Mouse (Mus musculus): Measurements from ENCODE around the gene Krt34.

Gene Krt34

GRCm38 (mm10) chr11:99999091-99999490 lies 42.3 kb downstream of the Krt34 start:
- no peak for DNase-seq (ENCODE audit: extremely low spot score)

DNA sequence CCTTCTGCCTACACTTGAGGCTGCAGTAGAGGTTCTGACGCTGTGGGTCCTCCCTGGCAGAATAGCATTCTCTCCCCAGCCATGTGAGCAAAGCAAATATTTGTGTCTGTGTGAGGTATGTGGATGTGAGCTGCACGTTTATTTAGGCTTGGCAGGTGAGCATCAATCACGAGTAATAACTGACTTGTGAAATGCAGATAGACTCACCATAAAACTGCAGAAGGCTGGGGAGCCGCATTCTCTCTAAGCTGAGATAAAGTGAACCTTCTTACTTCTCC lies 47.0 kb downstream of the Krt34 start:
- no peak for DNase-seq (ENCODE audit: extremely low spot score)

DNA sequence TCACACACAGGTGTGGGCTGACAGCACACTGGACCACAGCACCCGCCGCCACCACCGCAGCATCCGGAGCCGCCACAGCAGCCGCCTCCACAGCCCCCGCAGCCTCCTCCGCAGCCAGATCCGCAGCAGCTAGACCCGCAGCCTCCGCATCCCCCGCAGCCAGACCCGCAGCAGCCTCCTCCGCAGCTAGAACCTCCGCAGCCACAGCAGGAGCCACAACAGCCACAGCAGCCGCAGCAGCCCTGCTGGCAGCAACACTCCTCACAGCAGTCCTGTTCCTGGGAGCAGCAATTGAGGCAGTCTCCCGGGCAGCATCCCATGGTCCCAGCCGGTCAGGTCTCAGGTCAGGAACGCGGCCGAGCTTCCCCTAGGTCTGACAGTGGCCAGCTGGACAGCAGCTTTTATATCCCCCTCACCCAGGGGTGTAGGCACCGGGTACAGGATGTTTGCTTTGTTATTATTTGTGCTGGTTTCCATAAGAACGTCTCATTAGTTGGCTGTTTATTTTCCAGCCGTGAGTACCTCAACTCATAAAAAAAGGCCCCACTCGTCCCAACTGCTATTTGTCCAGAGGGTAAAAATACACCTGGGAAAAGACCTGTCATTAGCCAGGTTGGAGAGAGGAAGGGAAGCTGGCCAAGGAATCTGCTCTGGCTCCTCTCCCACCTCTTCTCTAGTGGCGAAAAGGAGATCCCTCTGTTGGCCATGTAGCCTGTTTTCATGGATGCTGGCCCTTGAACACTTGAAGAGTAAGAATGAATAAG lies 47.6 kb downstream of the Krt34 start, which contains the start of gene Krtap17-1:
Gene Krtap17-1 (minus strand): TSS at position 375 of the 764 bp plus-strand sequence.
- no peak for DNase-seq (ENCODE audit: extremely low spot score)

DNA sequence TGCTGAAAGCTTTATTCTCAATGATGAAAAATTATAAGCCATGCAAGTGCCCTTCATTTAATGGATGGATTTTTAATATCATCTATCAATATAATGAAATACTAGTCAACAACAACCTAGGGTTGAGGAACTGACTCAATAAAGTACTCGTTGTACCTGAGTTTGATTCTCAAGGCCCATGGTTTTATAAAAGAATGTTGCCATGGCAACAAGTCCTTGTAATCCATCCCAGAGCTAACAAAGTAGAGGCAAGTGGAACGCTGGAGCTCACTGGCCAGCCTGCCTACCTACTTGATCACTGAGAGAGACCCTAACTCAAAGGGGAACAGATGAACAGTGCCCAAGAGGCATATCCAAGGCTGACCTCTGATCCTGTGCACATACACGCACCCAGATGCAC lies 50.8 kb downstream of the Krt34 start:
- no peak for DNase-seq (ENCODE audit: extremely low spot score)

DNA sequence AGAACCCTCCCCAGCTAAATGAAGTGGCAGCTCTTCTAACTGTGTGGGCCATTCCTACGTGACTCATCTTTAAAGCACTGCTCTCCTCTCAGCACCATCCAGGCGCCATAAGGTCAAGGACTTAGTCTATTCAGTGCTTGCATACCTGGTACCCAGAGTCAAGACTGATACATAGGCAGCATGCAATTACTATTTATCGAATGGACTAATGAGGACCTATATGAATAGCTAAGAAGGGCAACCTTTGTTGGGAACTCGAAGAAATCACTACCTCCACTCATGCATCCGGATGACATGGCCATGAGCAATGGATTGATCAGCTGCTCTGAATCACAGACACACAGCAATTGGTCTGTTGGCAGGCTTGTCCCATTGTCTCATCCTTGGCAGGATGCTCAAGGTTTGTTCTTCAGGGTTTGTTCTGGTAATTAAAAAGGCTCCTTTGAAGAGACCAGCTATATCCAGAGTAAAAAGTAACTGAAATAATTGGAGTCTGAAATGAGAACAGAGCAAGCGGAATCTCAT lies 51.4 kb downstream of the Krt34 start:
- DNase-seq (ENCODE audit: extremely low spot score), result no peak

DNA sequence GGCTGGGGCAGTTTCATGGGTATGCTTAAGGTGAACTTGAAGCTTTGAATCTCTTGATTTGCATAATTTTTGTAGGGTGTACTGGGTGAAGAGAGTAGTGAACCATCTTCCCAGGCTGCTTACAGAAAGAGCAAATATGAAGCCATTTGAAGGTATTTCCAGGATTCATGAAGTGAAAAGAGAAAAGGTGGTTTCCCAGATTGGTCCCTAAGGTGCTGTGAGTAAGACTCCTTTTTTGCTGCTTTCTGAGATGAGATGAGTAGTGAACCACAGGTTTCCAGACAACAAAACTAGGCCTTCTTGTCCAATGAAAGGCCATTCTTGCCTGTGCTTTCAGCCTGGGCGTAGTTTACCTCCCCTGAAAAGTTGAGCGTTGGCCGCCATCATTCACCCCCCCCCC lies 52.8 kb downstream of the Krt34 start:
- no peak for DNase-seq (ENCODE audit: extremely low spot score)
